Mouse (Mus musculus) lung, postnatal 10 days (tissue): Measurements from ENCODE around the gene Rbbp5.

Experiments used
- DNase-seq: peaks from one replicate; pipeline ENCODE4 v3.0.0; 2021

Gene Rbbp5

GRCm38 (mm10) chr1:132541824-132542599, 64.8 kb downstream of the Rbbp5 start:
- DNase-seq, result no peak

GRCm38 (mm10) chr1:132542762-132543306, 65.7 kb downstream of the Rbbp5 start, which contains the start of gene Cntn2:
Gene Cntn2, minus strand, starts transcription at chr1:132543256.
- no peak for DNase-seq

- no peak for DNase-seq
These were observed 66.6 kb downstream of the Rbbp5 start for GRCm38 (mm10) chr1:132543789-132544188.
